Mouse (Mus musculus): Measurements from ENCODE around the gene Otud3. TPM values are rescaled to one million over a fixed set of nuclear protein-coding genes. Genes with fewer than 3 reads are reported as not detected.

The Otud3 gene
- polyA plus RNA-seq, 1 experiment from 2014 or later = 3.7 TPM

Other genes with a start within 250 kb of the Otud3 start
- gene Pla2g2c, start 189.2 kb downstream of the Otud3 start, polyA plus RNA-seq (2015; fragmentation: Nextera tagmentation; extraction: Ambion mirVana) = 0.39 and 0.84 TPM in 2 replicates
- 1.9 and 2.6 TPM in 2 replicates for gene Ubxn10, start 176.8 kb downstream of the Otud3 start, polyA plus RNA-seq (2015; fragmentation: Nextera tagmentation; extraction: Ambion mirVana)
- gene Pla2g2f, start 156.3 kb downstream of the Otud3 start, polyA plus RNA-seq (2015; fragmentation: Nextera tagmentation; extraction: Ambion mirVana) = not detected in 2 replicates
- gene Pla2g2d, start 138.2 kb downstream of the Otud3 start, polyA plus RNA-seq (2015; fragmentation: Nextera tagmentation; extraction: Ambion mirVana) = 1.1 and 2.6 TPM in 2 replicates
- gene Pla2g5, start 50.5 kb downstream of the Otud3 start, polyA plus RNA-seq (2015; fragmentation: Nextera tagmentation; extraction: Ambion mirVana) = 0.28 TPM in 1 of 2 replicates, not detected in the other
- not detected in 2 replicates for gene Gm13030, start 40.0 kb downstream of the Otud3 start, polyA plus RNA-seq (2015; fragmentation: Nextera tagmentation; extraction: Ambion mirVana)
- gene Pla2g2e, start 36.0 kb downstream of the Otud3 start, polyA plus RNA-seq (2015; fragmentation: Nextera tagmentation; extraction: Ambion mirVana) = not detected in 2 replicates
- not detected in 2 replicates for gene Rnf186, start 53.2 kb upstream of the Otud3 start, polyA plus RNA-seq (2015; fragmentation: Nextera tagmentation; extraction: Ambion mirVana)
- gene Tmco4, start 58.9 kb upstream of the Otud3 start, polyA plus RNA-seq (2015; fragmentation: Nextera tagmentation; extraction: Ambion mirVana) = 0.80 and 1.2 TPM in 2 replicates
- 0.45 and 0.60 TPM in 2 replicates for gene Htr6, start 161.6 kb upstream of the Otud3 start, polyA plus RNA-seq (2015; fragmentation: Nextera tagmentation; extraction: Ambion mirVana)
- 49.1 and 59.7 TPM in 2 replicates for gene Nbl1, start 179.0 kb upstream of the Otud3 start, polyA plus RNA-seq (2015; fragmentation: Nextera tagmentation; extraction: Ambion mirVana)
- 431 and 499 TPM in 2 replicates for gene Minos1, start 217.2 kb upstream of the Otud3 start, polyA plus RNA-seq (2015; fragmentation: Nextera tagmentation; extraction: Ambion mirVana)

Measured in neural tube, embryonic 13.5 days (tissue).